Mouse (Mus musculus) ovary, adult 18-20 months (tissue): ENCODE measurements around the gene Acod1.

Experiments
- DNase-seq: peaks from one replicate; pipeline ENCODE4 v3.0.0; 2022; ENCODE audit warnings: low spot score, mixed read lengths

The Acod1 gene

GRCm38 (mm10) chr14:103046677-103047076 is at the start of gene Acod1:
Gene Acod1 (plus strand): TSS chr14:103046977.
- DNase-seq, result no peak

GRCm38 (mm10) chr14:103007737-103008136 is 39.0 kb upstream of the Acod1 start:
- no peak for DNase-seq

GRCm38 (mm10) chr14:103011782-103012181 is 35.0 kb upstream of the Acod1 start:
- DNase-seq, result no peak

GRCm38 (mm10) chr14:103012563-103013150 is 34.1 kb upstream of the Acod1 start:
- peak; percentile 13 for DNase-seq

- DNase-seq, result no peak
These were observed 29.8 kb upstream of the Acod1 start for GRCm38 (mm10) chr14:103017009-103017408.

GRCm38 (mm10) chr14:103020046-103020445 is 26.7 kb upstream of the Acod1 start:
- DNase-seq, result no peak

GRCm38 (mm10) chr14:103029203-103029602 is 17.6 kb upstream of the Acod1 start:
- no peak for DNase-seq

GRCm38 (mm10) chr14:103033271-103033823 is 13.4 kb upstream of the Acod1 start:
- no peak for DNase-seq

GRCm38 (mm10) chr14:103034076-103034475 is 12.7 kb upstream of the Acod1 start:
- no peak for DNase-seq

- DNase-seq, result no peak
These were observed 9.8 kb upstream of the Acod1 start for GRCm38 (mm10) chr14:103037016-103037415.

- DNase-seq, result no peak
These were observed 1.7 kb downstream of the Acod1 start for GRCm38 (mm10) chr14:103048292-103049086.

GRCm38 (mm10) chr14:103051159-103051769 is 4.5 kb downstream of the Acod1 start:
- peak; percentile 39 for DNase-seq

- no peak for DNase-seq
These were observed 8.0 kb downstream of the Acod1 start for GRCm38 (mm10) chr14:103054731-103055130.

- DNase-seq, result no peak
These were observed 9.8 kb downstream of the Acod1 start for GRCm38 (mm10) chr14:103056601-103057000.

GRCm38 (mm10) chr14:103058998-103059397 is 12.2 kb downstream of the Acod1 start:
- no peak for DNase-seq

- no peak for DNase-seq
These were observed 12.7 kb downstream of the Acod1 start for GRCm38 (mm10) chr14:103059495-103059894.

- no peak for DNase-seq
These were observed 18.8 kb downstream of the Acod1 start for GRCm38 (mm10) chr14:103065294-103066167.

GRCm38 (mm10) chr14:103069465-103069863 is 22.7 kb downstream of the Acod1 start:
- no peak for DNase-seq

- peak; percentile 91 for DNase-seq
These were observed 23.3 kb downstream of the Acod1 start, which contains the start of gene Cln5 for GRCm38 (mm10) chr14:103069864-103070611. Gene Cln5 (plus strand): TSS chr14:103070216.

- no peak for DNase-seq
These were observed 24.0 kb downstream of the Acod1 start for GRCm38 (mm10) chr14:103070790-103071189.

- no peak for DNase-seq
These were observed 24.7 kb downstream of the Acod1 start for GRCm38 (mm10) chr14:103071471-103071870.
